Mouse (Mus musculus): ENCODE data around the gene 4930519P11Rik.

The 4930519P11Rik gene

DNA sequence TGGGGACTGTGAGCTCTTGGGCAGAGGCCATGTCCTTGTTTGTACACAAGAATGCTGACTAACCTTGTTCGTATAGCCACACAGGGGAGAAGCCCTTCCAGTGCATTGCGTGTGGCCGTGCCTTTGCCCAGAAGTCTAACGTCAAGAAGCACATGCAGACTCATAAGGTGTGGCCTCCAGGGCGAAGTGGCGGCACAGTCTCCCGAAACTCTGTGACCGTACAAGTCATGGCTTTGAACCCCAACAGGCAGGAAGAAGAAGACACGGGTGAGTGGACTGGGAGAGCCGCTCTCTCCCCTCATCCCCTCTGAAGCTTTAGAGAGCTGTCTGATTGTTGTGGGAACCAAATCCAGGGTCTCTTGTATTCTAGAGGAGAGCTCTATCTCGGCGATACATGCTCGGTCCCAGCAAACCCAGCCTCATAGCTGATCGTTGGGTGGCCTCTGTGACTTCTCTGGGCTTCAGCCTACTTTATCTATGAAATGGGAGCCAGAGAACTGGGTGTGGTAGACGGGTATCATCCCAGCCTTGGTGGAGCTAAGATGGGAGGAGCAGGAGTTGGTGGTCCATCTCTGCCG, 19.1 kb upstream of the 4930519P11Rik start:
- no peak for DNase-seq

DNA sequence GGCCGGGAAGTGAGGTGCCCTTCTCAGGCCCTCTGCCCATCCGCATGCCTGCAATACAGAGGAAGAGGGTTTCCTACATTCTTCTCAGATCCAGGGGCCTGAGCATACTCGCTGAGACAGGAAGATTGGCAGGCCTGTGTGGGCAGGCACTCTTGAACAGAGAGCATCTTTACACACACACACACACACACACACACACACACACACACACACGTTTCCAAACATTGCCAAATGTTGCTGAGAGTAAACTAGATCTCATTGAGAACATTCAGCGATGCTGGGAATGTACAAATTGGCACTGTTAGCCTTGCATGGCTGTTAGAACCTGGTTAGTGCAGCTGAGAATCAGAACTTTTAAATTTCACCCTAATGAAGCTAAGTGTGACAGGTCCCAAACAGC, 17.3 kb upstream of the 4930519P11Rik start:
- DNase-seq: no peak

DNA sequence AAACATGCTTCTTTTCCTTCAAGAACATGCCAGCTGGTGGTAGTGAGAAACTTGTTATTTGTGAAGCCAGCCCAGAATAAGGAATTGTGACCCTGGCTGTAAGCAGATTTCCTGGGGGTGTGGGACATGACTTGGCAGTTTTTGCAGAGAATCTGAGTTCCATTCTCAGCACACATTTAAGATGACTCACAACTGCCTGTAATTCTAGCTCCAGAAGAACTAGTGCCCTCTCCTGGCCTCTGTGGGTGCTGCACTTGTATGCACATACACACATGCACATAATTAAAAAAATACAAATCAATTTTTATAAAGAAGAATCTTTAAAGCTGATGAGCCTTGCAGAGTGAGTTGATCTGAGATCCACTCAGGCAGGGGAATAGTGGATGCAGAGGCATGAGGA, 10.9 kb upstream of the 4930519P11Rik start:
- no peak for DNase-seq

DNA sequence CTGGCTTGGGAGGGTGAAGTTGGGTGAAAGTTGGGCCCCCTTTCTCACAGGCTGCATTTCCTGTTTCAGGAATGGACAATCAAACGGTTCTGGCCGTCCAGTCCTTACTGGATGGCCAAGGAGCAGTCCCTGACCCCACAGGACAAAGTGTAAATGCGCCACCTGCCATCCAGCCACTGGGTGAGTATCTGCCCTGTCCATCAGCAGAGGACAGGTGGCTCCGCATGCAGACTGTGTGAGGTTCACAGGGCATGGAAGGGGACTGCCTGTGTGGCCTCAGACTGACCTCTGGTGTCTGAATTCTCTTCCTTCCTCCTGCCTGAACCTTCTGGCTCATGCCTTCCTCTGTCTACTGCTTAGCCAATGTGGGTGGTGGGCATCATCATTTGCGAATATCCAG, 8.4 kb upstream of the 4930519P11Rik start:
- no peak for DNase-seq

DNA sequence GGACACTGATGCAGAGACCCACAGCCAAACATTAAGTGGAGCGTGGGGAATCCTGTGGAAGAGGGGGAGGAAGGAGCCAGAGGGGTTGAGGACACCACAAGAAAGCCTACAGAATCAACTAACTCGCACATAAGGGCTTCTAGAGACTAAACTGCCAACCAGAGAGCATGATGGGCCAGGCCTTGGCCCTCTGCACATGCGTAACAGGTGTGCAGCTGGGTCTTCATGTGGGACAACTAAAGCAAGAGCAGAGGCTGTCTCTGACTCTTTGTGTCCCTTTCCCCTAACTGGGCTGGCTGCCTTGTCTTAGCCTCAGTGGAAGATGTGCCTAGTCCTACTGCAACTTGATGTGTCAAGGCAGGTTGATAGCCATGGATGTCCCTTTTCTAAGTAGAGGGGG, 3.8 kb upstream of the 4930519P11Rik start:
- DNase-seq: no peak

DNA sequence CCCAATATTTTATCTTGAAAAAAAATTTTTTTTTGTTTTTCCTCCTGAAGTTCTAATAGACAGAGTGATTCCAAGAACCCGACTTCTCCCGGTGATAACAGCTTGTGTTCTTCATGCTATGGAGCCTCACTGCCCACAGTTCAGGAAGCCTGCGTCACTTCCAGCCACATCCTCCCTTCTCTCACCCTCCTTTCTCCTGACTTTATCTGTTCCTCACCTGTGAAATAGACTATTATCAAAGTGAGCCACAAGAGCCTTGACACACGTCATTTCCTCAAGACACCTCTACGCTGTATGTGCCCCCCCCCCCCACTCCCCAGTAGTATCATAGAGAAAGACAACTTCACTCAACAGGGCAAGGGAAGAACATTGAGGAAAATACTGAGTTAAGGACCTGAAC, 2.4 kb upstream of the 4930519P11Rik start:
- DNase-seq: no peak

DNA sequence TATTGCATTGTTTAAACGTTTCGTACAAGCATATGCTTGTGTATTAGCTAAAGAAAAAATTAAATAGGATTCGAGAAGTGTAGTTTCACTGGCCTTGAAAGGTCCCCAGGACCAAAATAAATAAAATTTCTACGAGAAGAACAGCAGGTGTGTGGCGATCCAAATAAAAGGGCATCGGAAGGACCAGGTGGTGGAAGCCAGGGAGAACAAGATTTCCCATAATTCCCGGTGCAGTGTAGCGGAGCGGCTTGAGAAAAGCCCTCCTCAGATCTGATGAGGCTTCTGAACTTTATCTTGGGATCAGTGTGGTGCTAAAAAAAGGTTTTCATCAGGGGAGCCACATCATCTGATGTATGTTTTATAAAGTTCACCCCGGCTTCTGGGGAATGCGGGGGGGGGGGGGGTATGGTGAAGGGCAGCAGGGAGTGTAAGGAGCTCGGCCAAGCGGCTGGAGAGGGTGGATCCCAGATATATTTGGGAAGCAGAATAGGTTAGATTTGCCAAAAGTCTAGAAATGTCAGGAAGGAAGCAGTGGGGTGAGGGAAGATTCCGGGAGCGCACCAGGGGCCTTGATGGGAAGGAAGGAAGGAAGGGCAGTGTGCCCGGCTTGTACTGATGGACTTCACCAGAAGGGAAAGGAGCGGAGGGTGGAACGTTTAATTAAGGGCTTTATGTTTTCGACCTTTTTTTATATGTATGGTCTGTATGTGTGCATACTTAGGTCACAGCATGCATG, 1.8 kb upstream of the 4930519P11Rik start:
- peak; percentile 43 to 51 for DNase-seq

DNA sequence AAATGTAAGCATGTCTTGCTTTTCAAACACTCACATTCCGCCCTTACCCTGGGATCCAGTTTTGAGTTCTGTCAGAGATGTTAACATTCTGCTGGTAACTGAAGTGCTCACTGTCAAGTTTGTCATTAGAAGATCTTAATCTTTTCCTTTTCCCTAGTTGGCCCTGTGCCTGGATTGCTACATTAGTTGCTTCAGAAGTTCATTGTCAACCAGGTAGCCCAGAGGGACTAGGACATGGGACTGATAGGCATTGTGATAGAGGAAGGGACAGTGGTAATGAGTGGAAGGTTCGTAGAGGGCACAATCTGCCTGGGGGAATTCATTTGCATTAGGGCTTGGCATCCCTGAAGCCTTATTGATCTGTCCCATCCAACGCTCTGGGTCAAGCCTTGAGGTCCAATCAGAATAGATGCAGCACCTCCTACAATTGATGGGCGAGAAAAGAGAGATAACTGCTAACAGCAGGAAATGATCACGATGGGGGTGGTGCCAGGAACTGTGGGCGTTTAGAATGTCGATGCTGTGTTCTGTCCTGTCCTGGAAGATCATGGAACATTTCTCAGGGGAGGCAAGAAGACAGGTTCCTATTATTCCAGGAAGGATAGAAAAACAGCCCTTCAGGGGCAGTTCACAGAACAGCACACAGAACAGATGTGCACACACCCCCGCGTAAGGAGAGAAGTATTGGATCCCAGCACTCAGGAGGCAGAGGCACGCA, 4.0 kb downstream of the 4930519P11Rik start:
- DNase-seq: no peak

DNA sequence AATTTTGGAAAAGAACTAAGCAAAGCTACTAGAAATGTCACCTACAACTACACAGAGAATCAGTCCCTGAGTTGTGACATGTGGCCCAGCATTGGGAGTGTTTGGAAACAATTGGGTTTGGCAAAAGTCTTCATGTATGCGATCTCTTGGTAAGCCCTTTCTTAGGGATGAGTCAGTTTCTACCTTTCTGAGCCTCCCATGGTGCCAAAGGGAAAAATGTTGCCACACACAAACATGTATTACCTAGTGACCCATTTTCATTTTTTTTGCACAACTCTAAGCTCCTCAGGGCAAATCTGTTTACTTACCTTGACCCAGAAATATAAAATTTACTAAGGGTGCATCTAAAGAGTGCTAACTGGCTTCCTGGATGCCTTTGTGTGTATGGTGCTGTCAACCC, 6.3 kb downstream of the 4930519P11Rik start:
- no peak for DNase-seq

DNA sequence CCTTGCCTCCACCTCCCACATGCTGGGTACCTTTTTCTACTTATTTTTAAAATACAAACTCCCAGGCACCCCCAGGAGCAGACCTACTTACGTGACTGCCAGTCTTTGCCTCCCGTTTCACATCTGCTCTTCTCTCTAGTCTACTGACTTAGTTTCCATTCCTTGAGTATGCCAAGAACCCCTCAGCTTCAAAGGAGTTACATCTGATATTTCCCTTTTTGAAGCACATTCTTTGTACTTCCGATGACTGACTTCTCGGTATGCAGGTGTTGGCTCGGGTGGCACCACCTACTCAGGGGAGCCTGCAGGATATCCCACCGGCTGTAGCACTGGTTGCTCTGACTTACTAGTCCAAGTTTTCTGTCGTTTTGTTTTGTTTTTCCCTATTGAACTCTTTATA, 9.1 kb downstream of the 4930519P11Rik start:
- DNase-seq: no peak

DNA sequence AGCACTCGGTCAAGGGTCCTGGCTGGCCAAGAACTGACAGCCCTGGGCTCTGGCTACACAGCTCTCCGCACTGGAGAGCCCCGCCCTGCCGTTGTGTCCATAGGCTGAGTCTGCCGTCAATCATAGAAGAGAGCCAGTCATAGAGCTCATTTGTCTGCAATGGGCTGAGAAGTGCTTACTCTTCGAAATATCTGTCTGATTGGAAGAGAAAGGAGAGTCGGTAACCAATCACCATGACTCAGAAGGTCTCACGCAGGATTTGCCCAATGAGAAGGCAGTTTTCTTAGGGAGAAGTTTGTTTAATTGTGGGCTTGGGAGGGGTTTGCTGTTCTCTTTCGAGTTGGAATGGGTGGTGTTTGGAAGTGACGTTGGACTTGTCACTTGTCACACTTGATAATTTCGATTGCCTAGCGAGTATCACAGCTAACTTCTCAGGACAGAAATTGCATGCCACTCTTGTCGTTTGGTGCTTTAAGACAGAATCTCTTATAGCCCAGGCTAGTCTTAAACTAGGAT, 9.5 kb downstream of the 4930519P11Rik start, which contains the start of gene Pxmp4:
Pxmp4 (minus strand) TSS at position 71 of the 516 bp plus-strand sequence.
- peak; percentile 99 to 100 for DNase-seq

DNA sequence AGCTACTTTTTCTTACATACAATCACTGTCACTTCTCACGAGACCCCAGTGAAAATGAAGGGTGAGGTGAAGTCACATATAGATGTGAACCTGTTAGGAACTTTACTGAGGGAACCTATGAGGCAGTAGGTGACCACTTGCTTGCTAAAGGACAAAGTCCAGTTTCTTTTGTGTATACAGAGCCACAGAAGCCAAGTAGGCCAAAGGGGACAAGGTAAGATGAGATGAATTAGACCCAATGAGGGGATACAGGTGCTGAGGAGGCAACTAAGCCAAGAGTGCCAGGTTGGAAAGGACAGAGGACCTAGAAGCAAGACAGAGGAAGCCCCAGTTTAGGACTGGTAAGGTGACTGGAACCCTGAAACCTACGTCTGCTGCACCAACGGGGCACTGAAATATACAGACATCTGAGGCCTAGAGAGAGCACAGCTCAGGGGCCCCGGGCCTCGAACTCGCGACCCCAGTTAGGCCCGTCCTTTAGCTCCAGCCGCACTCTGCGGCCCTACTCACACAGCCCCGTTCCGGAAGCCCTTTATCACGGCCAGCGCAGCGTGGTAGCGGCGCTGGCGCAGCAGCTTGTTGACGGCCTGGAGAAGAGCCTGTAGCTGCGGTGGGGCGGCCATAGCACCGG, 10.1 kb downstream of the 4930519P11Rik start:
- no peak for DNase-seq

DNA sequence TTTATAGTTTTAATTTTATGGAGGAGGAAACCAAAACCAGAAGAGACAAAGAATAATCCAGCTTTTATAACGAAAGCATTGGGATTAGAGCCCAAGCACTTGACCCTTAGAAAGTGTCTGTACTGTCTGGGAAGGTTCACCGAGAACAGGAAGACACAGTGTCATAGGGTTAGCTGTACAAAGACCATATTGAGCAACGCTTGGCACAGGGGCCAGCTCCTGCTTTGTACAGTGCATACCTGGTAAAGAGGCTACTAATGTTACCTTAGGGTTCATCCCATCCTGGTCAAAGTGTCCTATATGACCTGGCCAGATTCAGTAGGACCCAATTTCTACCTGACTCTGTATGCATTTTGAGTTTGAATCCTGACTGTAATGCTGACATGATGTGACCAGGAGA, 11.9 kb downstream of the 4930519P11Rik start:
- DNase-seq: no peak

DNA sequence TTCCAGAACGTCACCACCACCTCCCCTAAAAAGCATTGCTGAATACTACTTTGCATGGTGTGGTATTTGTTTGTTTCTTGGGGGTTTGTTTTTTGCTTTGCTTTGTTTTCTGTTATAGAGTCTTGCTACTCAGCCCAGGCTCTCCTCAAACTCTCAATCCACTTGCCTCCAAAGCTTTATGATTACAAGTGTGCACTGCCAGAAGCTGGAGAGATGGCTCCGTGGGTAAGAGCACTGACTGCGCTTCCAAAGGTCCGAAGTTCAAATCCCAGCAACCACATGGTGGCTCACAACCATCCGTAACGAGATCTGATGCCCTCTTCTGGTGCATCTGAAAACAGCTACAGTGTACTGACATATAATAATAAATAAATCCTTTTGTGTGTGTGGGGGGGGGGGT, 12.7 kb downstream of the 4930519P11Rik start:
- DNase-seq: no peak

DNA sequence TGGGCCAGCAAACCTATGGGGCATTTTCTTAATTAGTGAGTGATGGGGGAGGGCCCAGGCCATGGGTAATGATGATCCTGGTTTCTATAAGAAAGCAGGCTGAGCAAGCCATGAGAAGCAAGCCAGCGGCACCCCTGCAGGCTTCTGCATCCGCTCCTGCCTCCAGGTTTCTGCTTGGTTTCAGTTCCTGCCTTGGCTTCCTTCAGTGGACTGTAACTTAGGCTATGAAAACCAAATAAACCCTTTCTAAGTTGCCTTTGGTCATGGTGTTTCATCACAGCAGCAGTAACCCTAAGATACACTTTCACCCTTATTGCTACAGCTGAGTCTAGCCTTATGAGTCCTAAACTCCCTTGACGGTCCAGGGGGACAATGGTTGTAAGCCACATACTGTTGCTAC, 15.8 kb downstream of the 4930519P11Rik start:
- DNase-seq: no peak

DNA sequence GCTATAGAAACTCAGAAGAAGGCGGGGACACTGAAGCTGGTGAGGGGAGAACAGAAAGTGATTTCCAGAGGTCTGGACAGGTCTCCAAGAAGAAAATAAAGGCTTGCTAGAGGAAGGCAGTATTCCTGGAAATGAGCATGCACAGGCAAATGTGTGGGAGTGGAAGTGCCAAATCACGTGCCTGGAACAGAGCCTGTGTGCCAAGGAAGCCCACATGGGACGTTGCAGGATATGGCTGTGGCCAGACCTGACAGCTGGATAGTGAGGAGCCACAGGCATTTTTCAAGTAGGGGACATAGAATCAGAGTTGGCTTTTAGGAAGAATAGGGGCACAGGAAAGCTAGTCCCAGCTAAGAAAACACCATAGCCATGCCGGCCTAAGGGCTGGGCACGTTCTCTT, 17.5 kb downstream of the 4930519P11Rik start:
- peak; percentile 85 to 91 for DNase-seq

DNA sequence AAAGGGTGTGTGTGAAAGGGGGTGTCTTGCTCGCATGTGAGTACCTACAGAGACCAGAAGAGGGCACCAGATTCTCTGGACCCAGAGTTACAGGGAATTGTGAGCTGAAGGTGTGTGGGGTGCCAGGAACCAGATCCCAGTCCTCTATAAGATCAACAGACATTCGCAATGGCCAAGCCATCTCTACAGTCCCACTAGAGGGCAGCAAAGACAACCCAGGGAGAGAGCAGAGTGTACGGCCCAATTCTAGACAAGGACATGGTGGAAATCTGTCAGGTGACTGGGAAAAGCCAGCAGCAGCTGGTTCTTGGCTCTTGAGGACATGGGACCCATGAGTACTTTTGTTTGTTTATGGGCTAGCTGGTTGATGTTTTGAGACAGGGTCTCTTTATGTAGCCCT, 20.2 kb downstream of the 4930519P11Rik start:
- DNase-seq: peak; percentile 59 to 61

DNA sequence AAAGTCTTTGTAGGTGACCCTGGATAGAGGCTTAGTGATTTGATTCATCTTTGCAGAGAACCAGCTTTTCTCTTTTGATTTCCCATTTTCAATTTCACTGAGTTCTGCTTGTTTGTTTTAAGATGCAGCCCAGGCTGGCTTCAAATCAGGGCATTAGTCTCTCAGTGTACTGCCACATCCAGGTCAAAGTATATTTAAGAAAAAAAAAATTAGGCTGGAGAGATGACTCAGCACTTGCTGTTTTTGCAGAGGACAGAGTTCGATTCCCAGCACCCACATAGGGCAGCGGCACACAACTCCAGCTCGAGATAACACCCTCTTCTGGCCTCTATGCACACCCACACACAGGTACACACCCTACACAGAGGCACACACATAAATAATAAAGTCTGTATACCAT, 22.0 kb downstream of the 4930519P11Rik start:
- DNase-seq: no peak

DNA sequence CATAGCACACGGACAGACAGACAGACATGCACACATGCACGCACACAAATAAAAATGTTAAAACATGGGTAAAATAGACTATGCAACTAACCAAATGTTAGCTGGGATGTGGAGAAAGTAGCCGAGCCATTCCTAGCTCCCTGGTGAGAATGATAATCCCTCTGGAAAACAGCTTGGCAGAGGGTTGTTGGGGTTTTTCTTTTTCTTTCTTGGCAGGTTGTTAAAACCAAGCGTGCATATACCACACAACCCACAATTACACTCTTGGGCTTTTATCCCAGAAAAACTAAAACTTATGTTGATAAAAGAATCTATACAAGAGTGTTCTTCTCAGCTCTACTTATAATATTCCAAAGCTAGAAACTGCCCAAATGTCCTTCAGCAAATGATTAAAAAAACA, 24.2 kb downstream of the 4930519P11Rik start:
- DNase-seq: no peak

DNA sequence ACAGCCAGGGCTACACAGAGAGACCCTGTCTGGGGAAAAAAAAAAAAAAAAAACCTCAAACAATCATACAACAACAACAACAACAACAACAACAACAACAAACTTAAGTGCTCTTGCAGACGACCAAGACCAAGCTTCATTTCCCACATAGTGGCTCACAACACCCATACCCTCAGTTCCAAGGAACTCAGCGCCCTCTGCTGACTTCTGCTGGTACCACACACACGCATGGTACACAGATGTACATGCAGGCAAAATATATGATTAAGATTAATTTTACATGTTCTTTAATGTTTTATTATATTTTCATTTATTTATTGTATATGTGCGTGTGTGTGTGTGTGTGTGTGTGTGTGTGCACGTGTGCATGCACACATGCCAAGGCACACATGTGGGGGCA, 26.8 kb downstream of the 4930519P11Rik start:
- peak; percentile 88 to 91 for DNase-seq

DNA sequence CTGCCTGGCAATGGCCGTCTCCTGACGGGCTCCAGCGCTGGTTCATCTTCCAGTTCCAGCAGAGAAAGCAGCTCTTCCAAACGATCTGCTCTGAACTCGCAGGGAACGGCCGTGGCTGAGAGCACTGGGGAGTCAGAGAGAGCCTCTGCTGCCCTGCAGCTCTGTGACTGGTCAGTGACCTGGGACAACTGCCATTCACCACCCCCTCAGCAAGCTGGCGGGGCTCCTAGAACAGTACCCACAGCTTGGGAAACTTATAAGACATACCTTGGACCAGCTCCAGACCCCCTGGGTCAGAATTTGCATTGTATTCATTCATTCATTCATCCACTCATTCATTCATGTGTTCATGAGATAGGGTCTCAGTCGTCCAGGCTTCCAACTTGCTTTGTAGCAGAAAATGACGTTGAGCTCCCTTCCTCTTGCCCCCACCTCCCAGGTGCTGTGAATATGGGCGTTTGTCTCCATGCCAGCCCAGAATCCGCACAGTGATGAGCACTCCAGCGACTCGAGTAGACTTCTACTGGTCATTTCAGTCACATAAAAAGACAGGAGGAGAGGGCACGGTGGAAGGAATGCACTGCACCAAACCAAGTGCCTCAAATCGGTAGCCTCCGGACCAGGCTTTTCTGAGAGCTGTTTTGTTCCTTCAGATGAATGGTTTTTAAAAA, 28.2 kb downstream of the 4930519P11Rik start:
- DNase-seq: peak; percentile 81 to 82

Measured in cerebellum, postnatal 10 days (tissue).